Mouse (Mus musculus): ENCODE data around the gene Pum1. TPM values are rescaled to one million over a fixed set of nuclear protein-coding genes. Genes with fewer than 3 reads are reported as not detected.

Gene Pum1
- polyA plus RNA-seq, 1 experiment: 28.2 TPM

DNA sequence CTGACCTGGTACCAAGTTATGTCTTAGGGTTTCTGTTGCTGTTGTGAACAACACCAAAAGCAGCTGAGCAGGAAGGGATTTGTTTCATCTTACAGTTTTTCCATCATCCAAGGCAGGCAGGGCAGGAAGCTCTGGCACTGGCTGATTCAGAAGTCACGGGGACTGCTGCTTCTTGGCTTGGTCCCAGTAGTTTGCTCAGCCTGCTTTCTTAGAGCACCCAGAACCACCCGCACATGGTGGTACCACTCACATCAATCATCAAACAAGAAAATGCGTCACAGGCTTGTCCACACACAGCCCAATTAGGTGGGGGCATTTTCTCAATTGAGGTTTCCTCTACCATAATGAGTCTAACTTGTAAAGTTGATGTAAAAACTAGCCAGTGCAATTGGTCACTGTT, 115.9 kb downstream of the Pum1 start:
- Histone ChIP-seq H3K79me2 (ENCODE audit: control insufficient read depth, insufficient read depth) (peaks cover 9% of the 10 kb centered on the region), H3K27me3 (ENCODE audit: control insufficient read depth, insufficient read depth, insufficient read length) (no peaks in the 10 kb centered on the region), H3K36me3 (ENCODE audit: control insufficient read depth, insufficient read depth) (peaks cover 53% of the 10 kb centered on the region), H3ac (ENCODE audit: control insufficient read depth, insufficient read length) (no peak overlapping the region), H3K4me2 (ENCODE audit: low read depth) (no peak overlapping the region), H3K4me3 (no peak overlapping the region)
- TF ChIP-seq SRF (IDR thresholded peaks at IDR 0.05; ENCODE audit: control insufficient read depth, insufficient read length, low read depth) (no peak), POLR2A (IDR thresholded peaks at IDR 0.05; ENCODE audit: insufficient read length, low read depth) (no peak), MYOG (IDR thresholded peaks at IDR 0.05; ENCODE audit: control insufficient read depth in 1 of 3, insufficient read depth in 1 of 3, insufficient read length in 2 of 3, low read depth in 2 of 3) (no peak), E2F4 (IDR thresholded peaks at IDR 0.05; ENCODE audit: insufficient read depth) (no peak), USF1 (IDR thresholded peaks at IDR 0.05; ENCODE audit: low read depth) (no peak), MAX (IDR thresholded peaks at IDR 0.05; ENCODE audit: low read depth) (no peak), TCF3 (IDR thresholded peaks at IDR 0.05; ENCODE audit: insufficient read length, low read depth) (no peak), REST (IDR thresholded peaks at IDR 0.05; ENCODE audit: insufficient read depth, insufficient read length) (no peak), TCF12 (IDR thresholded peaks at IDR 0.05; ENCODE audit: insufficient read depth, poor library complexity, severe bottlenecking) (no peak), CEBPB (IDR thresholded peaks at IDR 0.05; ENCODE audit: insufficient read depth, poor library complexity, severe bottlenecking) (no peak), POLR2AphosphoS2 (IDR thresholded peaks at IDR 0.05; ENCODE audit: insufficient read length, low read depth) (no peak), MYOD1 (IDR thresholded peaks at IDR 0.05; ENCODE audit: control insufficient read depth in 1 of 3, insufficient read length in 2 of 3, low read depth in 2 of 3) (no peak)

DNA sequence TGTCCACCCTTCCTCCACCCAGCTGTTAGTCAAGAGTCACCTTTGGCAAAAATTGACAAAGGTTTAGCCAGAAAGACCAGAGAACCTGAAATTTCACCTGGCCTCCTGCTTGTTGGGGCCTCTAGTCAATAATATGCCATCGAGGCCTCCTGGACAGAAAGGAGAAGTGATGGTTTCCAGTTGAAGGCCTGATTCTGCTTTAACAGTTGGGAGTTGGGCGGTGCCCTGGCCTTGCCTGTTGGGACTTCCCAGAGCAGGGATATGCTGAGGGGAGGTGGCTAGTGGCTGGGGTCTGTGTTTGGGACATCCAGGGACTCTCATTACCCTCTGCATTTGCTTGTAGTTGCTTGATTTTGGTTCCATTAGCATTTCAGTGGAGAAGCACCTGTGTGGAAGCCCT, 119.4 kb downstream of the Pum1 start:
- Histone ChIP-seq H3ac (ENCODE audit: control insufficient read depth, insufficient read length) (no peak overlapping the region), H3K27me3 (ENCODE audit: control insufficient read depth, insufficient read depth, insufficient read length) (no peaks in the 10 kb centered on the region), H3K36me3 (ENCODE audit: control insufficient read depth, insufficient read depth) (peaks cover 33% of the 10 kb centered on the region), H3K4me3 (no peak overlapping the region), H3K79me2 (ENCODE audit: control insufficient read depth, insufficient read depth) (no peaks in the 10 kb centered on the region), H3K4me2 (ENCODE audit: low read depth) (no peak overlapping the region)
- TF ChIP-seq MYOG (IDR thresholded peaks at IDR 0.05; ENCODE audit: control insufficient read depth in 1 of 3, insufficient read depth in 1 of 3, insufficient read length in 2 of 3, low read depth in 2 of 3) (no peak), POLR2AphosphoS2 (IDR thresholded peaks at IDR 0.05; ENCODE audit: insufficient read length, low read depth) (no peak), TCF3 (IDR thresholded peaks at IDR 0.05; ENCODE audit: insufficient read length, low read depth) (no peak), SRF (IDR thresholded peaks at IDR 0.05; ENCODE audit: control insufficient read depth, insufficient read length, low read depth) (no peak), TCF12 (IDR thresholded peaks at IDR 0.05; ENCODE audit: insufficient read depth, poor library complexity, severe bottlenecking) (no peak), MAX (IDR thresholded peaks at IDR 0.05; ENCODE audit: low read depth) (no peak), CEBPB (IDR thresholded peaks at IDR 0.05; ENCODE audit: insufficient read depth, poor library complexity, severe bottlenecking) (no peak), REST (IDR thresholded peaks at IDR 0.05; ENCODE audit: insufficient read depth, insufficient read length) (no peak), USF1 (IDR thresholded peaks at IDR 0.05; ENCODE audit: low read depth) (no peak), MYOD1 (IDR thresholded peaks at IDR 0.05; ENCODE audit: control insufficient read depth in 1 of 3, insufficient read length in 2 of 3, low read depth in 2 of 3) (no peak), E2F4 (IDR thresholded peaks at IDR 0.05; ENCODE audit: insufficient read depth) (no peak), POLR2A (IDR thresholded peaks at IDR 0.05; ENCODE audit: insufficient read length, low read depth) (no peak)

DNA sequence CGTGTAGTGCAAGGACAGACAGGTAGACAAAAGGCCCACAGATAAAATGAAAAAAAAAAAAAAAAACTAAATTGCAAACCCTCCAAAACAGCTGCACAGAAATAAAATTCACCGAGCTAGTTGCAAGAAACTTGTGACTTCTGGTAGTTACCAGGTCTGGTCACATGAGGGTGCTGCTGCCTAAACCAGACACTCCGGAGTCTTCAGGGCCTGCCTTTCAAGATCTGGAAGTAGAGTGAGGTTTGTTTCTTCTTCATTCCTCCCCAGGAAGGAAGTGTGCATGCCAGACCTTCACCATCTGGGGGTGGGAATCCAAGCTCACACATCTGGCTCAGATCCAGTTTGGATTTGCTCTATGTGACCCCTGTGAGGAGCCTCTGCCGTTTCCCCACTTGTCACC, 121.6 kb downstream of the Pum1 start:
- no peak overlapping the region for H3K4me2 ChIP-seq (ENCODE audit: low read depth)
- no peak overlapping the region for H3ac ChIP-seq (ENCODE audit: control insufficient read depth, insufficient read length)
- H3K79me2 ChIP-seq (ENCODE audit: control insufficient read depth, insufficient read depth): no peaks in the 10 kb centered on the region
- peaks cover 18% of the 10 kb centered on the region for H3K36me3 ChIP-seq (ENCODE audit: control insufficient read depth, insufficient read depth)
- no peak overlapping the region for H3K4me3 ChIP-seq
- TF ChIP-seq MAX (IDR thresholded peaks at IDR 0.05; ENCODE audit: low read depth): no peak
- no peak for TF ChIP-seq MYOD1 (IDR thresholded peaks at IDR 0.05; ENCODE audit: control insufficient read depth in 1 of 3, insufficient read length in 2 of 3, low read depth in 2 of 3)
- TF ChIP-seq POLR2AphosphoS2 (IDR thresholded peaks at IDR 0.05; ENCODE audit: insufficient read length, low read depth): no peak
- no peak for TF ChIP-seq E2F4 (IDR thresholded peaks at IDR 0.05; ENCODE audit: insufficient read depth)
- no peak for TF ChIP-seq MYOG (IDR thresholded peaks at IDR 0.05; ENCODE audit: control insufficient read depth in 1 of 3, insufficient read depth in 1 of 3, insufficient read length in 2 of 3, low read depth in 2 of 3)
- no peak for TF ChIP-seq TCF12 (IDR thresholded peaks at IDR 0.05; ENCODE audit: insufficient read depth, poor library complexity, severe bottlenecking)
- peak; percentile 3 for TF ChIP-seq USF1 (IDR thresholded peaks at IDR 0.05; ENCODE audit: low read depth)
- no peaks in the 10 kb centered on the region for H3K27me3 ChIP-seq (ENCODE audit: control insufficient read depth, insufficient read depth, insufficient read length)

DNA sequence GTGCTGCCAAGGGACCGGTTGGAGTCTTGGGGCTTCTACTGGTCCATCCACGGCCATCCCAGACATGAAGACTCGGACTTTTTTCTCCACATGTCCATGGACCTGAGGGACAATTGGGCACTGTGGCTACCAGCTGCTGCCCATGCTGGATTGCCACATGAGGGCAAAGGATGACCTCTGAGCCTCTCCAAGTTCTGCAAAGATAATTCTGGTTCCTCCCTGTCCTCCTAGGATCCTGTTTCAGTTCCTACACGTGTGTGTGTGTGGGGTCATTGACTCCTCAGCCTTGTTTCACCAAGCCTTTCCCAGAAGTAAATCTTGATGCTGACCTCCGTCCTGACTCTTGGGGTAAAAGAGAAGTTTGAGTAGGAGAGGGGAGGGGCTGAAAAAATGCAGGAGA, 124.4 kb downstream of the Pum1 start:
- no peak overlapping the region for H3K4me2 ChIP-seq (ENCODE audit: low read depth)
- TF ChIP-seq POLR2A (IDR thresholded peaks at IDR 0.05; ENCODE audit: insufficient read length, low read depth) (no peak), CEBPB (IDR thresholded peaks at IDR 0.05; ENCODE audit: insufficient read depth, poor library complexity, severe bottlenecking) (no peak), TCF3 (IDR thresholded peaks at IDR 0.05; ENCODE audit: insufficient read length, low read depth) (no peak), E2F4 (IDR thresholded peaks at IDR 0.05; ENCODE audit: insufficient read depth) (no peak), POLR2AphosphoS2 (IDR thresholded peaks at IDR 0.05; ENCODE audit: insufficient read length, low read depth) (no peak), MYOD1 (IDR thresholded peaks at IDR 0.05; ENCODE audit: control insufficient read depth in 1 of 3, insufficient read length in 2 of 3, low read depth in 2 of 3) (no peak), SRF (IDR thresholded peaks at IDR 0.05; ENCODE audit: control insufficient read depth, insufficient read length, low read depth) (no peak), MAX (IDR thresholded peaks at IDR 0.05; ENCODE audit: low read depth) (no peak), USF1 (IDR thresholded peaks at IDR 0.05; ENCODE audit: low read depth) (no peak), REST (IDR thresholded peaks at IDR 0.05; ENCODE audit: insufficient read depth, insufficient read length) (no peak), TCF12 (IDR thresholded peaks at IDR 0.05; ENCODE audit: insufficient read depth, poor library complexity, severe bottlenecking) (no peak), MYOG (IDR thresholded peaks at IDR 0.05; ENCODE audit: control insufficient read depth in 1 of 3, insufficient read depth in 1 of 3, insufficient read length in 2 of 3, low read depth in 2 of 3) (no peak)

More for the DNA sequence above, 124.4 kb downstream of the Pum1 start:
- Histone ChIP-seq H3K36me3 (ENCODE audit: control insufficient read depth, insufficient read depth) (no peaks in the 10 kb centered on the region), H3K4me3 (no peak overlapping the region), H3K27me3 (ENCODE audit: control insufficient read depth, insufficient read depth, insufficient read length) (no peaks in the 10 kb centered on the region), H3ac (ENCODE audit: control insufficient read depth, insufficient read length) (no peak overlapping the region), H3K79me2 (ENCODE audit: control insufficient read depth, insufficient read depth) (no peaks in the 10 kb centered on the region)
